Mouse (Mus musculus): ENCODE results near the gene Zfp523. TPM values are rescaled to one million over a fixed set of nuclear protein-coding genes. Genes with fewer than 3 reads are reported as not detected.

The Zfp523 gene
- 12.9 and 26.0 TPM in 2 replicates for total RNA-seq (2017)

GRCm38 (mm10) chr17:28176775-28177539 lies at the start of gene Zfp523:
Gene Zfp523 (plus strand): TSS chr17:28177129.
- peak; percentile 29 to 51; a peak in 3 of 4 replicates for ATAC-seq (replicated peaks in 1 of 2; ENCODE audit: insufficient read depth in 1 of 2, low FRiP score in 2 of 2, low TSS enrichment in 1 of 2, low read depth in 1 of 2, poor library complexity in 2 of 2, severe bottlenecking in 2 of 2)

GRCm38 (mm10) chr17:28129796-28130195 lies 47.1 kb upstream of the Zfp523 start:
- no peak for ATAC-seq (replicated peaks in 1 of 2; ENCODE audit: insufficient read depth in 1 of 2, low FRiP score in 2 of 2, low TSS enrichment in 1 of 2, low read depth in 1 of 2, poor library complexity in 2 of 2, severe bottlenecking in 2 of 2)

- no peak for ATAC-seq (replicated peaks in 1 of 2; ENCODE audit: insufficient read depth in 1 of 2, low FRiP score in 2 of 2, low TSS enrichment in 1 of 2, low read depth in 1 of 2, poor library complexity in 2 of 2, severe bottlenecking in 2 of 2)
Observed at GRCm38 (mm10) chr17:28130391-28131125, 46.4 kb upstream of the Zfp523 start.

- no peak for ATAC-seq (replicated peaks in 1 of 2; ENCODE audit: insufficient read depth in 1 of 2, low FRiP score in 2 of 2, low TSS enrichment in 1 of 2, low read depth in 1 of 2, poor library complexity in 2 of 2, severe bottlenecking in 2 of 2)
Observed at GRCm38 (mm10) chr17:28131156-28131555, 45.8 kb upstream of the Zfp523 start.

- peak; percentile 66 to 81; a peak in 3 of 4 replicates for ATAC-seq (replicated peaks in 1 of 2; ENCODE audit: insufficient read depth in 1 of 2, low FRiP score in 2 of 2, low TSS enrichment in 1 of 2, low read depth in 1 of 2, poor library complexity in 2 of 2, severe bottlenecking in 2 of 2)
Observed at GRCm38 (mm10) chr17:28133193-28133592, 43.7 kb upstream of the Zfp523 start.

GRCm38 (mm10) chr17:28135496-28135895 lies 41.4 kb upstream of the Zfp523 start:
- ATAC-seq (replicated peaks in 1 of 2; ENCODE audit: insufficient read depth in 1 of 2, low FRiP score in 2 of 2, low TSS enrichment in 1 of 2, low read depth in 1 of 2, poor library complexity in 2 of 2, severe bottlenecking in 2 of 2) = no peak

- ATAC-seq (replicated peaks in 1 of 2; ENCODE audit: insufficient read depth in 1 of 2, low FRiP score in 2 of 2, low TSS enrichment in 1 of 2, low read depth in 1 of 2, poor library complexity in 2 of 2, severe bottlenecking in 2 of 2) = no peak
Observed at GRCm38 (mm10) chr17:28136266-28136665, 40.7 kb upstream of the Zfp523 start.

- ATAC-seq (replicated peaks in 1 of 2; ENCODE audit: insufficient read depth in 1 of 2, low FRiP score in 2 of 2, low TSS enrichment in 1 of 2, low read depth in 1 of 2, poor library complexity in 2 of 2, severe bottlenecking in 2 of 2) = no peak
Observed at GRCm38 (mm10) chr17:28138013-28138412, 38.9 kb upstream of the Zfp523 start.

GRCm38 (mm10) chr17:28138685-28139084 lies 38.2 kb upstream of the Zfp523 start:
- ATAC-seq (replicated peaks in 1 of 2; ENCODE audit: insufficient read depth in 1 of 2, low FRiP score in 2 of 2, low TSS enrichment in 1 of 2, low read depth in 1 of 2, poor library complexity in 2 of 2, severe bottlenecking in 2 of 2) = no peak

GRCm38 (mm10) chr17:28140431-28141204 lies 36.3 kb upstream of the Zfp523 start:
- ATAC-seq (replicated peaks in 1 of 2; ENCODE audit: insufficient read depth in 1 of 2, low FRiP score in 2 of 2, low TSS enrichment in 1 of 2, low read depth in 1 of 2, poor library complexity in 2 of 2, severe bottlenecking in 2 of 2) = no peak

- ATAC-seq (replicated peaks in 1 of 2; ENCODE audit: insufficient read depth in 1 of 2, low FRiP score in 2 of 2, low TSS enrichment in 1 of 2, low read depth in 1 of 2, poor library complexity in 2 of 2, severe bottlenecking in 2 of 2) = no peak
Observed at GRCm38 (mm10) chr17:28141205-28141650, 35.7 kb upstream of the Zfp523 start.

- ATAC-seq (replicated peaks in 1 of 2; ENCODE audit: insufficient read depth in 1 of 2, low FRiP score in 2 of 2, low TSS enrichment in 1 of 2, low read depth in 1 of 2, poor library complexity in 2 of 2, severe bottlenecking in 2 of 2) = 0 out of 4 replicates have a peak, but pooled peaks of 1 of the 2 experiments have one; percentile 23
Observed at GRCm38 (mm10) chr17:28141771-28142699, 34.9 kb upstream of the Zfp523 start, which contains the start of gene Scube3. Gene Scube3 (plus strand): TSS chr17:28142141.

- ATAC-seq (replicated peaks in 1 of 2; ENCODE audit: insufficient read depth in 1 of 2, low FRiP score in 2 of 2, low TSS enrichment in 1 of 2, low read depth in 1 of 2, poor library complexity in 2 of 2, severe bottlenecking in 2 of 2) = no peak
Observed at GRCm38 (mm10) chr17:28142700-28143610, 34.0 kb upstream of the Zfp523 start.

- ATAC-seq (replicated peaks in 1 of 2; ENCODE audit: insufficient read depth in 1 of 2, low FRiP score in 2 of 2, low TSS enrichment in 1 of 2, low read depth in 1 of 2, poor library complexity in 2 of 2, severe bottlenecking in 2 of 2) = no peak
Observed at GRCm38 (mm10) chr17:28143751-28144150, 33.2 kb upstream of the Zfp523 start.

- ATAC-seq (replicated peaks in 1 of 2; ENCODE audit: insufficient read depth in 1 of 2, low FRiP score in 2 of 2, low TSS enrichment in 1 of 2, low read depth in 1 of 2, poor library complexity in 2 of 2, severe bottlenecking in 2 of 2) = no peak
Observed at GRCm38 (mm10) chr17:28144241-28144640, 32.7 kb upstream of the Zfp523 start.

- ATAC-seq (replicated peaks in 1 of 2; ENCODE audit: insufficient read depth in 1 of 2, low FRiP score in 2 of 2, low TSS enrichment in 1 of 2, low read depth in 1 of 2, poor library complexity in 2 of 2, severe bottlenecking in 2 of 2) = no peak
Observed at GRCm38 (mm10) chr17:28148288-28148687, 28.6 kb upstream of the Zfp523 start.
